Mouse (Mus musculus) hindbrain, embryonic 14.5 days (tissue): Measurements from ENCODE around the gene Zup1. TPM values are rescaled to one million over a fixed set of nuclear protein-coding genes. Genes with fewer than 3 reads are reported as not detected.
A peak's percentile ranks its signal among the peaks of the same experiment; 100 is the strongest.
"Not testable (repeated sequence)": the region's sequence is repeated elsewhere in the genome, so short reads cannot be mapped to it uniquely, and the experiment has no call there.

Experiments used
- ATAC-seq: fragments of 200-750 bp; cut with Nextera tagmentation; 2 replicates; pipeline ENCODE4 v1.8.0; 2017; ENCODE audit warnings: moderate number of reproducible peaks, mild to moderate bottlenecking, moderate TSS enrichment, moderate library complexity; ENCODE audit not compliant: low FRiP score
- DNase-seq: peaks from one replicate; pipeline ENCODE4 v3.0.0-alpha.2; 2015; ENCODE audit warnings: low spot score
- H3K27ac ChIP-seq: fragments of 300-500 bp; sonication (generic); 2 replicates; pipeline ENCODE4 v1.5.1; 2014; ENCODE audit warnings: mild to moderate bottlenecking, moderate library complexity
- H3K27me3 ChIP-seq: fragments of 300-500 bp; sonication (generic); 2 replicates; pipeline ENCODE4 v1.6.1; 2014; ENCODE audit warnings: mild to moderate bottlenecking, low read length, mixed read lengths; ENCODE audit not compliant: control insufficient read depth, insufficient read depth
- H3K36me3 ChIP-seq: fragments of 300-500 bp; sonication (generic); replicated peaks from 2 replicates; pipeline ENCODE4 v1.6.1; 2014; ENCODE audit not compliant: control insufficient read depth, insufficient read depth
- H3K4me1 ChIP-seq: fragments of 300-500 bp; sonication (generic); replicated peaks from 2 replicates; pipeline ENCODE4 v1.6.1; 2014; ENCODE audit warnings: antibody characterized with exemption, low read length, mixed read lengths; ENCODE audit not compliant: control insufficient read depth, insufficient read depth
- H3K4me2 ChIP-seq: fragments of 300-500 bp; sonication (generic); replicated peaks from 2 replicates; pipeline ENCODE4 v1.6.1; 2014; ENCODE audit warnings: mild to moderate bottlenecking, moderate library complexity
- H3K4me3 ChIP-seq: fragments of 300-500 bp; sonication (generic); replicated peaks from 2 replicates; pipeline ENCODE4 v1.5.1; 2014; ENCODE audit warnings: mild to moderate bottlenecking, low read length
- H3K9ac ChIP-seq: fragments of 300-500 bp; sonication (generic); 2 replicates; pipeline ENCODE4 v1.6.1; 2014
- H3K9me3 ChIP-seq: fragments of 300-500 bp; sonication (generic); 2 replicates; pipeline ENCODE4 v1.6.1; 2016; ENCODE audit warnings: low read length; ENCODE audit not compliant: control insufficient read depth
- WGBS: fragments of 180-500 bp; shearing (Covaris S2); extraction: QIAGEN DNeasy Blood & Tissue Kit; methylation state at CpG from one replicate; pipeline ENCODE4 v1.1.7; 2014; 5-methylcytosine and 5-hydroxymethylcytosine counted together
- polyA plus RNA-seq: library from polyadenylated mRNA; unstranded; fragments of >200 nt; fragmentation: Nextera tagmentation; extraction: Ambion mirVana; gene quantifications from 2 replicates; pipeline ENCODE4 v1.2.1, GENCODE M21; 2014

The Zup1 gene
- polyA plus RNA-seq, 1 experiment from 2014 or later, result 21.3 TPM

GRCm38 (mm10) chr10:33905489-33905888 is 45.6 kb downstream of the Zup1 start:
- Histone ChIP-seq H3K27me3 (no peaks in the 10 kb centered on the region), H3K4me2 (peak overlapping the region; percentile 52), H3K27ac (no peak overlapping the region), H3K36me3 (no peaks in the 10 kb centered on the region), H3K4me3 (peak overlapping the region; percentile 32), H3K4me1 (no peaks in the 10 kb centered on the region), H3K9ac (no peak overlapping the region), H3K9me3 (no peaks in the 10 kb centered on the region)
- WGBS, result 4% methylated on average over 6 of the region's 6 CpGs
- ATAC-seq (peak; percentile 38; the same call in 1 of the 2 replicates), DNase-seq (no peak)

DNA sequence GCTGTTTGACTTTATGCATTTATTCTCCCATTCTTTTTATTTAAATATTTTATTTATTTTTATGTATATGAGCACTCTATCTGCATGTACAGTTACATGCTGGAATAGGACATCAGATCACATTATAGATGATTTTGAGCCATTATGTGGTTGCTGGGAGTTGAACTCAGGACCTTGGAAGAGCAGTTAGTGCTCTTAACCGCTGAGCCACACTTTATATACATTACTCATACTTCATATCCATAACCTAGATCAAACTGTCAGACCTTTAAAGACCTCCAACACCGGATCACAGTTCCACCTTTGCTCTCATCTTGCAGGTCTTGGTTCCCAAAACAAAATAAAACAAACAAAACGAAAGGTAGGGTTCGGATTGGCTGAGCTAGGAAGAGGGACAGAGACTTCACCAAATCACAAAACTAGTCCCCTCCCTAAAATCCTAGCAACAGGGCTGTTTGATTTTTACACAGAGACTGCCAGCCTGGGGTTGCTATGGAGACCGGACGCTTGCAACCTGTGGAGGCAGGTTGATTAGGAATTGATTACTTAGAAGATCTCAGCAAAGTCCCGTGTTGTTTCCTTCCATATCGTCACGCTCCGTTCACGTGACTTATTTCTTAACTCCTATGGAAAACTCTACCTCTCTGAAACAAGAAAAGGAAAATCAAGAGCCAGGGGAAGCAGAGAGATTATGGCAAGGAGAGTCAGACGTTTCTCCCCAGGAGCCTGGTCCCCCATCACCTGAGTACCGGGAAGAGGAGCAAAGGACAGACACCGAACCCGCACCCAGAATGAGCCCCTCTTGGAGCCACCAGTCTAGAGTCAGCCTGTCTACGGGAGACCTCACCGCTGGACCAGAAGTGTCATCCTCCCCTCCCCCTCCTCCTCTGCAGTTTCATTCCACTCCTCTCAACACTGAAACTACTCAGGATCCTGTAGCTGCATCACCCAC is 46.3 kb downstream of the Zup1 start, which contains the start of gene Rsph4a:
Rsph4a (plus strand) TSS at position 582 of the 952 bp plus-strand sequence.
- DNase-seq (peak; percentile 80), ATAC-seq (peak; percentile 99)
- no peak within 1 kb of the TSS for H3K27ac ChIP-seq
- H3K9ac ChIP-seq, result peak within 1 kb of the TSS; percentile 22; the same call in 1 of the 2 replicates
- no peaks in the 10 kb centered on the region for H3K9me3 ChIP-seq
- no peaks in the 10 kb centered on the region for H3K4me1 ChIP-seq
- H3K36me3 ChIP-seq, result no peaks in the 10 kb centered on the region
- H3K27me3 ChIP-seq, result no peaks in the 10 kb centered on the region
- WGBS, result 7% methylated on average over 17 of the region's 17 CpGs
- peak within 1 kb of the TSS; percentile 32 for H3K4me3 ChIP-seq
- peak within 1 kb of the TSS; percentile 52 for H3K4me2 ChIP-seq

- WGBS, result 94% methylated on average over 1 of the region's 1 CpGs
- not testable (repeated sequence) for H3K4me1 ChIP-seq, H3K4me2 ChIP-seq, H3K27me3 ChIP-seq, H3K9ac ChIP-seq, H3K27ac ChIP-seq, H3K36me3 ChIP-seq, DNase-seq, H3K9me3 ChIP-seq, H3K4me3 ChIP-seq, ATAC-seq
Observed at GRCm38 (mm10) chr10:33901520-33901919, 49.5 kb downstream of the Zup1 start.

DNA sequence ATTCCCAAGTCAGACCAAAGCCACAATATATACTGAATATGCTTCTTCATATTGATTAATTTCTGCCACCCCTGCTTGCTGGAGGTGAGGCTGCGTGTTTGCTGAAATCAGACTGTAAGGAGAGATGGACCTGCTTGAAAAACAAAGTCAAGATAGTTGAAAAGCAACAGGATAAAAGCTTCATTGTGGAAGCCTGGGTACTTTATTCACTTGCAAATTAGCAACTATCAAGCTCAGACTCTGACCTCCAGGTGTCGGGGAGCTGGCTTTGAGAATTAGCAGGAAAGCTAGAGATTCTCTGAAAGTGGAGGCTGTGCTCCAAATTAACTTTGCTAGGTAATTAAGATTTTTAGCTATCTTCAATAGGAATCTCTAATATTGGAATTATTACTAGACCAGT is 68.7 kb downstream of the Zup1 start:
- H3K4me2 ChIP-seq, H3K9ac ChIP-seq, H3K27me3 ChIP-seq, H3K27ac ChIP-seq, H3K4me3 ChIP-seq, DNase-seq, H3K9me3 ChIP-seq, H3K4me1 ChIP-seq, H3K36me3 ChIP-seq, ATAC-seq: not testable (repeated sequence)
- WGBS, result 85% methylated on average over 2 of the region's 2 CpGs

DNA sequence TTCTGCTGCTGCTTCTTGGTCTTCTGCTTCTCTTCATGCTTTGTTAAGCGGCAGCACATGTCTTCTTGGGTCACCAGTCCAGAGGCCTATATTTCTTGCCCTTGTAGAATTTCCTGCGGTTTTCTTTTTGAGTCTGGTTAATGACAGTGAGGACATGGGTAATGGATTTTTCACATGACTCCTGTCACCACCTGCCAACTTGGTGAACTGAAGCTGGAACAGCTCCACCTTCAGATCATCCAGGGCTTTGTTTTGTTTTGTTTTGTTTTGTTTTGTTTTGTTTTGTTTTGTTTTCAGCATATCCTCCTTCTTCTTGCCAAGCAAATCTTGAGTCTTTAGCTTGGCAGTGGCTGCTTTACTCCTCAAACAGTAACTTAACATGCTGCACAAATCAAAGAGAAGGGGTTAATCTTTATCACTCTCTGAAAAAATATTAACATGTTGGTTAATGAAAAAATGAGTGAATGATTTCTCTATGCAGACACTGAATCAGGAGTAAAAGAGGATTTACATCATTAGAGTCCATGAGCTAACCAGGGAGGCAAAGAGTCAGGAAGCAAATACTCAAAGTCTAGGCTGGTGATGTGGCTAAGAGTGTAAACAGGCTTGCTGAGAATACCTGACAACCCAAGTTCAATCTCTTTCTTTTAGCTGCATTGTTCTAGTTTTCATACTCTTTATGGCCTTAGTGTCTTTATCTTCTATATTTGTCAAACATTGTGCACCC is 78.2 kb downstream of the Zup1 start:
- WGBS, result 83% methylated on average over 2 of the region's 2 CpGs
- ATAC-seq (no peak), DNase-seq (no peak)
- Histone ChIP-seq H3K36me3 (no peaks in the 10 kb centered on the region), H3K4me2 (no peak overlapping the region), H3K27ac (no peak overlapping the region), H3K27me3 (no peaks in the 10 kb centered on the region), H3K9me3 (no peaks in the 10 kb centered on the region), H3K9ac (no peak overlapping the region), H3K4me1 (no peaks in the 10 kb centered on the region), H3K4me3 (no peak overlapping the region)

GRCm38 (mm10) chr10:33870441-33870840 is 80.6 kb downstream of the Zup1 start:
- no peak overlapping the region for H3K4me3 ChIP-seq
- DNase-seq (no peak), ATAC-seq (no peak)
- no peaks in the 10 kb centered on the region for H3K27me3 ChIP-seq
- H3K9ac ChIP-seq, result no peak overlapping the region
- no peaks in the 10 kb centered on the region for H3K36me3 ChIP-seq
- no peaks in the 10 kb centered on the region for H3K9me3 ChIP-seq
- WGBS, result 15% methylated on average over 1 of the region's 1 CpGs
- no peaks in the 10 kb centered on the region for H3K4me1 ChIP-seq
- no peak overlapping the region for H3K4me2 ChIP-seq
- H3K27ac ChIP-seq, result no peak overlapping the region

Other genes with a start within 250 kb of the Zup1 start
- gene Sult3a2, start 164.6 kb downstream of the Zup1 start, polyA plus RNA-seq, result not detected in 2 replicates
- not detected in 2 replicates for gene Sult3a1, start 93.5 kb downstream of the Zup1 start, polyA plus RNA-seq
- gene Rsph4a, start 46.2 kb downstream of the Zup1 start, polyA plus RNA-seq, result 1.5 and 2.0 TPM in 2 replicates
- gene Rwdd1, start 68.4 kb upstream of the Zup1 start, polyA plus RNA-seq, result 131 and 136 TPM in 2 replicates
- gene Trappc3l, start 86.3 kb upstream of the Zup1 start, polyA plus RNA-seq, result not detected in 2 replicates
- not detected in 2 replicates for gene Calhm4, start 93.0 kb upstream of the Zup1 start, polyA plus RNA-seq
- 0.66 and 0.73 TPM in 2 replicates for gene Calhm5, start 145.2 kb upstream of the Zup1 start, polyA plus RNA-seq
- gene Calhm6, start 176.7 kb upstream of the Zup1 start, polyA plus RNA-seq, result 0.38 and 0.90 TPM in 2 replicates